Comparison of ENCODE assay signal across 9 mouse cellular contexts in the genomic region with DNA sequence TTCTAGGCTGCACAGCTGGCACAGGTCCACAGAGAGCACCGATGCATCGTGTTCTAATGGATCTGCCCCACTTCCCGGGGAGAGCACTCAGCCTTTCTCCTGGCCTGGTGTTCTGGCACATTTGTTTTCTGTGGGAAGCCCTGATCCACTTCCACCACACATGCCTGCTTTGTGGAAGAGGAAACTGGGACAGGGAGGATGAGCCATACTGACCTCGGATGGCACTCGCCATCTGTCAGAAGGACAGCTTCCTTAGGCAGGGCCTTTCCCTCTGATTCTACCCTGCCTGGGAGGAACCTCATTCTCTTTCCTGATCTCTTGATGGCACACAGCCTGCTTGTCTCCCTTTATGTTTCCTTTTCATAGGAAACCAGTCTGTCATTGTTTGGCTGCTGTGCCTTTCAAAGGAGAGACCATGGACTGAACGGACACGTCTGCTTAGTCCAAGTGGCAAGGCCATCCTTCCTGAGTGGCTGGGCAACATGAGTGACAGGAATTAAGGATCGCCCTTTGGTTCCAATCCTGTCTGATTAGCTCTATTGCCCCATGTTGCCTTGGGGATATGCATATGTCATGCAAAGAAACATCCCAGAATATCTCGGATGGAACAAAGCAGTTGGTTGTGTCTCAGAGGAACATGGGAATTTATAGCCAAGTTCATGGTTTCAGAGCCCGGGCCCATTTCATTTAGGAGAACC. TPM values are rescaled to one million over a fixed set of nuclear protein-coding genes. Genes with fewer than 3 reads are reported as not detected.
DNase-seq lines count a peak whose midpoint lies in the region; ATAC-seq lines count a peak whose summit lies in the region.
"Had no signal": no experiment of that assay in that cellular context is flagged by ENCODE, and none has a peak within 500 bp of the region (broad histone marks: within the 10 kb centered on the region; RNA-seq: fewer than 3 reads in every experiment).

No protein-coding gene starts in this region.

- peaks cover 11% of the 10 kb centered on the region; the same call in 1 of the 2 replicates for H3K9me3 ChIP-seq in hindbrain, embryonic 12.5 days (replicated peaks)
- H3K9me3 ChIP-seq in hindbrain, embryonic 14.5 days (ENCODE audit: control insufficient read depth, low read length): 0 out of 2 replicates have a peak, but pooled peaks cover 8% of the 10 kb centered on the region

- no peaks in the 10 kb centered on the region for H3K4me1 ChIP-seq in hindbrain, embryonic 12.5 days
- H3K4me1 ChIP-seq in hindbrain, embryonic 14.5 days (replicated peaks; ENCODE audit: control insufficient read depth, insufficient read depth, low read length): no peaks in the 10 kb centered on the region; the same call in 1 of the 2 replicates

- H3K9ac ChIP-seq in hindbrain, embryonic 12.5 days: no peak overlapping the region
- H3K9ac ChIP-seq in hindbrain, embryonic 14.5 days: no peak overlapping the region

- no peak for DNase-seq in hindbrain, embryonic 14.5 days (ENCODE audit: low spot score)
- peak; percentile 46 for DNase-seq in adrenal gland, postnatal 14 days
- peak; percentile 74 to 75 for DNase-seq in cerebellum, postnatal 25 days
- peak; percentile 67 for DNase-seq in lung, postnatal 10 days
- DNase-seq in yolk sac, embryonic 10.5 days (ENCODE audit: low spot score): no peak
- no peak for DNase-seq in T-cell, adult 2 months (ENCODE audit: low spot score)
- DNase-seq in gastrocnemius, postnatal 14 days: no peak

- ATAC-seq in hindbrain, embryonic 12.5 days (ENCODE audit: low FRiP score): 0 out of 2 replicates have a peak, but pooled peaks have one; percentile 19
- no peak for ATAC-seq in hindbrain, embryonic 14.5 days (ENCODE audit: low FRiP score)

- intact Hi-C loops in gastrocnemius, postnatal 14 days (cut with DNase I; ENCODE audit: low total_unique reads): no loop called here

- no peaks in the 10 kb centered on the region for H3K27me3 ChIP-seq in hindbrain, embryonic 12.5 days
- H3K27me3 ChIP-seq in hindbrain, embryonic 14.5 days (ENCODE audit: control insufficient read depth, insufficient read depth, low read length): no peaks in the 10 kb centered on the region

- WGBS in hindbrain, embryonic 12.5 days: 77% methylated on average over 10 of the region's 10 CpGs
- 60% methylated on average over 10 of the region's 10 CpGs for WGBS in hindbrain, embryonic 14.5 days

- no peak overlapping the region for H3K4me3 ChIP-seq in hindbrain, embryonic 12.5 days
- no peak overlapping the region for H3K4me3 ChIP-seq in hindbrain, embryonic 14.5 days (replicated peaks; ENCODE audit: low read length)
- H3K4me3 ChIP-seq: megakaryocyte, embryonic 14.5 days had no signal

- H3K4me2 ChIP-seq in hindbrain, embryonic 12.5 days (replicated peaks): no peak overlapping the region
- H3K4me2 ChIP-seq in hindbrain, embryonic 14.5 days (replicated peaks): no peak overlapping the region

- no peak overlapping the region for H3K27ac ChIP-seq in hindbrain, embryonic 12.5 days
- H3K27ac ChIP-seq in hindbrain, embryonic 14.5 days: no peak overlapping the region

- H3K36me3 ChIP-seq in hindbrain, embryonic 12.5 days: no peaks in the 10 kb centered on the region
- no peaks in the 10 kb centered on the region for H3K36me3 ChIP-seq in hindbrain, embryonic 14.5 days (replicated peaks; ENCODE audit: control insufficient read depth, insufficient read depth)

RNA-seq across cellular contexts. Expression of a gene that starts 13.7 kb away (rescaled TPM):
- 2.8 and 3.0 TPM in 2 replicates for polyA plus RNA-seq in hindbrain, embryonic 12.5 days (2016; fragmentation: Nextera tagmentation; extraction: Ambion mirVana)
- 1.1 and 1.3 TPM in 2 replicates for polyA plus RNA-seq in hindbrain, embryonic 14.5 days (2014; fragmentation: Nextera tagmentation; extraction: Ambion mirVana)
- 56.9 and 66.3 TPM in 2 replicates for total RNA-seq in adrenal gland, postnatal 14 days (2021)
- 1 to 10 TPM; 7.9 to 8.7 TPM for total RNA-seq in gastrocnemius, postnatal 14 days (2021)

Comparison
In these comparisons a context has a peak if more than half of its experiments do, and no peak if none do; other contexts are left out.
1. DNase-seq: peak in adrenal gland, postnatal 14 days (single experiment), cerebellum, postnatal 25 days (2 of 2) and lung, postnatal 10 days (single experiment); none in hindbrain, embryonic 14.5 days (single experiment), yolk sac, embryonic 10.5 days (single experiment), T-cell, adult 2 months (single experiment) and gastrocnemius, postnatal 14 days (single experiment).